Mouse (Mus musculus) Patski (cell line): ENCODE results near the gene Atrn. TPM values are rescaled to one million over a fixed set of nuclear protein-coding genes. Genes with fewer than 3 reads are reported as not detected.

Source experiments
- ATAC-seq: fragments of 100-300 bp; one replicate; pipeline ENCODE4 v1.8.0; 2021
- CTCF ChIA-PET: fragments of 350-600 bp; sonication (Branson Sonifier 250); formaldehyde crosslinking; loops from one replicate; lab custom pipeline; 2022; ENCODE audit warnings: inconsistent platforms; lab: Charles Lee
- POLR2A ChIA-PET: fragments of 350-600 bp; sonication (Branson Sonifier 250); formaldehyde crosslinking; loops from one replicate; lab custom pipeline; 2022; ENCODE audit warnings: antibody characterized with exemption, inconsistent platforms; lab: Charles Lee
- DNase-seq: peaks from one replicate; pipeline ENCODE4 v3.0.0-alpha.2; 2011; ENCODE audit warnings: low read depth, low spot score
- H3K27me3 ChIP-seq: fragments of 371-371 bp; one replicate; pipeline ENCODE4 v1.5.1; 2021
- CTCF ChIP-seq: fragments of 100-300 bp; IDR thresholded peaks from one replicate; pipeline ENCODE4 v1.5.1; 2021
- in situ Hi-C: fragments of 300-500 bp; cut with MboI; formaldehyde crosslinking; loops from 3 replicates; pipeline ENCODE4 v1.11.1; 2018; ENCODE audit warnings: low pct_unique_long_range_greater_than_20kb, mixed read lengths
- polyA plus RNA-seq: library from polyadenylated mRNA; unstranded; gene quantifications from one replicate; pipeline ENCODE4 v1.2.3, GENCODE M21; 2021

Atrn gene
- polyA plus RNA-seq, 1 experiment from 2014 or later = 32.9 TPM

DNA sequence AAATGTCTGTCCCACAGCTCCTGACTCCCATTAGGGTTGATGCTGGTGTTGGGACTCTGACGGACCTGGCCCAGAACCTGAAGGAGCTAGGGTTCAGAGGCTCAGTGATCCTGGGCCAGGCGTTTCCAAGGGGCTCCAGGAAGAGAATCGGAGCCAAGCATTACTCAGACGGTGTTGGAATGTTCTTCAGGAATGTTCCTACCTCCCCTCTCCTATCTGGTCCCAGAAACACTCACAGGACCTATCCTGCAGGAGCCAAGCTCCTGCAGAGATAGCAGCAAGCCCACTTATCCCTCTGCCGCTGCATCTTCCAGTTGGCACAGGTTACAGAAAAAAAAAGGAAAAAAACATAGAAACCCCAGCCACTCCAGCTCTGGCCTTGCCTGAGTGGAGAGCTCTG lies 155.3 kb downstream of the Atrn start:
- no peak for TF ChIP-seq CTCF
- ATAC-seq (no peak), DNase-seq (no peak)
- ChIA-PET POLR2A (interaction anchor here (0.6 to 1.4 kb wide), 2 partner anchors 13 to 15 kb away, joined by 3 to 4 read pairs; no protein-coding TSS in a partner anchor), CTCF (interaction anchor here (1.2 kb wide), 1 partner anchor 33 kb away, joined by 5 read pairs; no protein-coding TSS in a partner anchor)
- H3K27me3 ChIP-seq = no peaks in the 10 kb centered on the region
- in situ Hi-C loops = no loop called here

DNA sequence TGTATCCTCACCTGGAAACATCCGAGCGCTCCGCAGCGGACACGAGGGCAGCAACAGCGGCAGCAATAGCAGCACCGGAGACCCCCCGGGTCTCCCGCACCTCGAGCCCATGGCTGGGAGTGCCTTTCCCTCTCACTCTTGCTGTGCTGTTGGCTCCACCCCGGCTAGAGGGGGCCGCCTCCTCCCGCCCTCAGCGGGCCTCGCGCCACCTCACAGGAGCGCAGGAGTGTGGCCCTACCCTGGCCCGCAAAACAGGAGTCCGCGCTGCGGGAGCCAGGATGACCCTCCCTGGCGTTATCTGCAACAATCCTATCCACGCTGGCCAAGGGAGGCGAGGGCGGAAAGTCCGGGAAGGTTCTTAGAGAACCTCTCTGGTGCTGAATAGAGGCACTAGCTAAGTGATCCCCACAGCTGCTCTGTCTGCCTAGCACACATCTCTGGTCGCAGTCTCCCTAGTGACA lies 157.1 kb downstream of the Atrn start, which contains the start of gene Adam33:
TSS of gene Adam33 (minus strand) at position 411 of the 461 bp plus-strand sequence.
- H3K27me3 ChIP-seq = no peaks in the 10 kb centered on the region
- in situ Hi-C loops = no loop called here
- ATAC-seq (no peak), DNase-seq (no peak)
- ChIA-PET POLR2A (no interaction called here), CTCF (no interaction called here)
- no peak for TF ChIP-seq CTCF

- in situ Hi-C loops = no loop called here
- no peaks in the 10 kb centered on the region for H3K27me3 ChIP-seq
- CTCF ChIA-PET = interaction anchor here (1.4 kb wide), 1 partner anchor 28 kb away, joined by 3 read pairs; no protein-coding TSS in a partner anchor
- TF ChIP-seq CTCF = no peak
- ATAC-seq (no peak), DNase-seq (no peak)
- POLR2A ChIA-PET = no interaction called here
These were observed 160.0 kb downstream of the Atrn start for GRCm38 (mm10) chr2:131066342-131066741.

- TF ChIP-seq CTCF = no peak
- in situ Hi-C loops = no loop called here
- CTCF ChIA-PET = interaction anchor here (0.6 to 1.4 kb wide), 2 partner anchors 27 to 66 kb away, joined by 3 read pairs; partner anchors contain the start of gene Gm11037
- DNase-seq (no peak), ATAC-seq (no peak)
- POLR2A ChIA-PET = no interaction called here
- no peaks in the 10 kb centered on the region for H3K27me3 ChIP-seq
These were observed 161.2 kb downstream of the Atrn start for GRCm38 (mm10) chr2:131067481-131067880.

DNA sequence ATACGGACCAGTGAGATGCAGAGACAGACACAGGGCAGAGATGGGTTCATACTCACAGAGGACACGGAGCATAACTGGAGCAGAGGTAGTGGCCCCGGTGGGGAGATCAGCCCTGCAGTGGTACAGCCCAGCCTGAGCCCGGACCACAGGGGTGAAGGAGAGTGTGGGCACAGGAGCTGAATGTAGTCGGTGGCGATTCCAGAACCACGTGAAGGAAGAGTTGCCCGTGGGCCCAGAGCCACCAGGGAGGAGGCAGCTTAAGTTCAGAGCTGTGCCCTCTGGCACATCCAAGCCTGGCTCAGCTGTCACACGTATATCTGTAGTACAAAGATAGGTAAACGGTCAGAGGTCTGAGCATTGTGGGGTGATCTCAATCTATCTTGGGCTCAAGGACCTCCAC lies 166.2 kb downstream of the Atrn start:
- ChIA-PET POLR2A (no interaction called here), CTCF (no interaction called here)
- H3K27me3 ChIP-seq = no peaks in the 10 kb centered on the region
- ATAC-seq (no peak), DNase-seq (no peak)
- no peak for TF ChIP-seq CTCF
- in situ Hi-C loops = no loop called here

Other genes starting within 250 kb of the Atrn start
- gene Ddrgk1, start 241.8 kb upstream of the Atrn start, polyA plus RNA-seq = 138 TPM
- gene Itpa, start 238.9 kb upstream of the Atrn start, polyA plus RNA-seq = 59.1 TPM
- gene Slc4a11, start 209.0 kb upstream of the Atrn start, polyA plus RNA-seq = 15.2 TPM
- gene 4930402H24Rik, start 89 bp upstream of the Atrn start, polyA plus RNA-seq = 50.9 TPM
- 4.6 TPM for gene Gfra4, start 136.6 kb downstream of the Atrn start, polyA plus RNA-seq
- gene Adam33, start 157.3 kb downstream of the Atrn start, polyA plus RNA-seq = 0.63 TPM
- 0.49 TPM for gene Siglec1, start 180.3 kb downstream of the Atrn start, polyA plus RNA-seq
- gene Hspa12b, start 220.8 kb downstream of the Atrn start, polyA plus RNA-seq = 1.4 TPM
- gene Gm11037, start 227.0 kb downstream of the Atrn start, polyA plus RNA-seq = not detected